Mouse (Mus musculus): ENCODE results near the gene Ebf1.

Gene Ebf1

GRCm38 (mm10) chr11:44852921-44853320 lies 235.8 kb downstream of the Ebf1 start:
- no peak for DNase-seq

- no peak for DNase-seq
Observed at GRCm38 (mm10) chr11:44854496-44854895, 237.4 kb downstream of the Ebf1 start.

GRCm38 (mm10) chr11:44861108-44861507 lies 244.0 kb downstream of the Ebf1 start:
- DNase-seq = no peak

- no peak for DNase-seq
Observed at GRCm38 (mm10) chr11:44863910-44864309, 246.8 kb downstream of the Ebf1 start.

- peak; percentile 8 for DNase-seq
Observed at GRCm38 (mm10) chr11:44866476-44867149, 249.5 kb downstream of the Ebf1 start.

- DNase-seq = no peak
Observed at GRCm38 (mm10) chr11:44867433-44867832, 250.3 kb downstream of the Ebf1 start.

GRCm38 (mm10) chr11:44873876-44874275 lies 256.8 kb downstream of the Ebf1 start:
- DNase-seq = no peak

GRCm38 (mm10) chr11:44875171-44875570 lies 258.1 kb downstream of the Ebf1 start:
- no peak for DNase-seq

- DNase-seq = no peak
Observed at GRCm38 (mm10) chr11:44881056-44881683, 264.1 kb downstream of the Ebf1 start.

- no peak for DNase-seq
Observed at GRCm38 (mm10) chr11:44882476-44882970, 265.4 kb downstream of the Ebf1 start.

- DNase-seq = no peak
Observed at GRCm38 (mm10) chr11:44884337-44884736, 267.2 kb downstream of the Ebf1 start.

GRCm38 (mm10) chr11:44886897-44887296 lies 269.8 kb downstream of the Ebf1 start:
- no peak for DNase-seq

- no peak for DNase-seq
Observed at GRCm38 (mm10) chr11:44887691-44888090, 270.6 kb downstream of the Ebf1 start.

GRCm38 (mm10) chr11:44888390-44888789 lies 271.3 kb downstream of the Ebf1 start:
- no peak for DNase-seq

GRCm38 (mm10) chr11:44892814-44893521 lies 275.9 kb downstream of the Ebf1 start:
- DNase-seq = peak; percentile 48

- no peak for DNase-seq
Observed at GRCm38 (mm10) chr11:44893986-44894385, 276.9 kb downstream of the Ebf1 start.

- DNase-seq = no peak
Observed at GRCm38 (mm10) chr11:44894798-44895197, 277.7 kb downstream of the Ebf1 start.

- no peak for DNase-seq
Observed at GRCm38 (mm10) chr11:44895893-44896292, 278.8 kb downstream of the Ebf1 start.

- no peak for DNase-seq
Observed at GRCm38 (mm10) chr11:44897140-44897665, 280.1 kb downstream of the Ebf1 start.

- DNase-seq = no peak
Observed at GRCm38 (mm10) chr11:44899554-44899953, 282.4 kb downstream of the Ebf1 start.

- DNase-seq = no peak
Observed at GRCm38 (mm10) chr11:44899965-44900364, 282.8 kb downstream of the Ebf1 start.

- no peak for DNase-seq
Observed at GRCm38 (mm10) chr11:44900496-44900895, 283.4 kb downstream of the Ebf1 start.

- no peak for DNase-seq
Observed at GRCm38 (mm10) chr11:44901715-44902114, 284.6 kb downstream of the Ebf1 start.

- no peak for DNase-seq
Observed at GRCm38 (mm10) chr11:44902165-44902564, 285.0 kb downstream of the Ebf1 start.

Data from lung, postnatal 10 days (tissue).